Mouse (Mus musculus): Measurements from ENCODE around the gene Palm2.

Gene Palm2

DNA sequence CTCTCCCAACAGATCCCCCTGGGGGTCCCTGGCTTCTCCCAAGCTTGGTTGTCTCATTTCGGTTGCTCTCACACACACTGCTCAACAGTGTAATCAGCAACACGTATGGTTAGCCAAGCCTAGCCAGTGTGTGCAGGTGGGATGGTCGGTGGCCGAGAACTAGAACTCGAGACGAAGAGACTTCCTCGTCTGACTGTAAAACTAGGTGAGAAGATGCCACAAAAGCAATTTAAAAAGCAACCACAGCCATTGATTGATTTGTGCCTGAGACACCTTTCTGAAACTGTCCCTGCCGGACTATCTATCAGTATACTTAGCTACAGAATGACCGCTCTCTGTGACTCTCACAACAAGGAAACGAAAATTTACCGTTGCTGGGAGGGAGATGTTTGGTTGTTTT, 321.0 kb downstream of the Palm2 start:
- no peak for DNase-seq (ENCODE audit: low spot score in 2 of 2)

DNA sequence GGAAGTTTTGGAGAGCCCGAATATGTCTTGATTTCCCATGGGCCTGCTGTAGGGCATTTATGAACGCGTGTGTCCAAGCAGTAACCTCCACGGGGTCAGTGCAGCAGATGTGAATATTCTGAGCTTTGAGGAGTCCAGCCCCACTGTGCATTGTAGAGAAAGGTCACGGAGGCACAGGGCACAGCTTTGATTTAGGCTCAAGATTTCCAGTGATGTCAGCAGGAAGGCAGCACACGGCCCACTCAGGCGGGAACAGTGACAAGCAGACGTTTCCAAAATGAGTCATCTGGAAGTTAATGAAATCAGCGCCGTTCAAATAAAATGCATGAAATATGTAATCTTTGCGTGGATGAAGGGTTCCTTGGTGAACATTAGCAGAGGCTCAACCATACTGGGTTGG, 323.9 kb downstream of the Palm2 start:
- DNase-seq (ENCODE audit: low spot score in 2 of 2), result no peak

Measured in urinary bladder, postnatal 4 days (tissue).